Mouse (Mus musculus) urinary bladder, postnatal 14 days (tissue): Measurements from ENCODE around the gene Ccr1l1.

Experiments
- DNase-seq: peaks from one replicate; pipeline ENCODE4 v3.0.0; 2021; ENCODE audit warnings: low spot score

Ccr1l1 gene

DNA sequence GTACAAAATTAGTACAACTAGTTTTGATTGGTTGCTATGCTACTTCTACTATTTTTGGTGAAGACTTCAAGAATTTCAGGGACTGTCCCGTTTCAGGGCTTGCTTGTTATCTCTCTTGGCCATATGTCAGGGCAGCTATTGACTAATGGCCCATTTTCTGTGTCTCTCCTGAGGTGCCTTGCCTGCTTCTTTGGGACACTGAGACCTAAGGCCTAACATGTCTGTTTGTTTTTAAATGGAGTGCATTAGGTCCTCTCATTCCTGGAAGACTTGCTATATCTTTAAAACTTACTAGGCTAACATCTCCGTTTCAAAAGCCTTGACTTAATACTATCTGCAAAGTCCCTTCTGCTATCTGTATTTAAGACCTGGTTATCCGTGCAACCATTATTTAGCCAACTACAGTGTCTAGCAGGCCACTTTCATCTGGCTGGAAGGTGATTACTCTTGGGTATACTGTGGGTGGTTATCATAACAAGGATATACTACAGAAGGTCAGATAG is 20.2 kb downstream of the Ccr1l1 start:
- no peak for DNase-seq

DNA sequence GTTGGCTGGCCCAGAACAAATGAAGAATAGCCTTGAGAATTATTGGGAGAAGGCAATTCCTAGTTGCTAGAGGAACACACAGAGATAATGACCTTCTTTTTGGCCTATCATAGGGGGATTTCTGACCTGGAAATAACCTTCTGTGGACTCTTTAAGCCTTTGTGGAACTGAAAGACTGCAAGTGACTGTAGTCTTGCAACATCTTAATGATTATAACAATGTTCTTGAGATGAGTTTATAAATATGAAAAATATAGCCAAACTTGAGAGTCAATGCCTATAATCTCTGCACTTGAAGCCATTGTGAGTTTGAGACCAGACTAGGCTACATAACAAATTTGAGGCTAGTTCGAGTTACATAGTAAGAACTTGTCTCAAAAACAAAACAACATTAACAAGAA is 21.3 kb downstream of the Ccr1l1 start:
- no peak for DNase-seq

DNA sequence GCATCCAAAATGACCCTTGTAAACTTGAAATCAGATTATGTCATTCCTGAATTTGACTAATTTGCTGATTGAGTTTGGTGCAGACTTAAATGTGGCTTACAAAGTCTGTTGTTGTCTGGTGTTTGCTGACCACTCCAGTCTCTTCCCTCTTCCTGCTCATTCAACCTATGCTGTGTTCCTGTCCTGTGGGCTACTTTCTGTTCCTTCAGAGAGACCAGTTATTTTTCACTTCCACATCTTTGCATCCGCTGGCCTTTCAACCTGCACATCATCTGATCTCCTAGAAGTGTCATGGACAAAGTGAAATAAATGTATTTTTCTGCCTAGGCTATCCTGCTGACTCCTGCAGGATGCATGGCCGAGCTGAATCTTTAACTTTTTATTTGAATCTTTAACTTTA is 24.7 kb downstream of the Ccr1l1 start:
- no peak for DNase-seq

DNA sequence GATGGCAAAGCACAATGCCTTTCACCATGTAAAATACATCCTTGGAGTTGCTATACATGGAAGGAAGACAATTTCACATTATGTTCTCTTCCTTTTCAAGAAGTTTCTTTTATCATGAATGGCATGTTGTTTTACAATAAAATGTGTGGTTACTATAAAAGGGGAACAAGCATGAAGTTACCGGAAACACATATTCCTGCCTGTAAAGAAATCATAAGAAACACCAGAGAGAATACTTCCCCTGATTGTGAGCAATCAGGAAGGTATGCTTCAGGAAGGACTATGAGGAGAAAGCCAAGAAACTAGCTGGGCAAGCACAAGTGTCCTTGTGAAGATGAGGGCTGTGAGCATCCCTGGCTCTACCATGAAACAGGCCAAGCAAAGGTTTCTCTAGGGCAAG is 27.0 kb downstream of the Ccr1l1 start:
- DNase-seq: no peak

DNA sequence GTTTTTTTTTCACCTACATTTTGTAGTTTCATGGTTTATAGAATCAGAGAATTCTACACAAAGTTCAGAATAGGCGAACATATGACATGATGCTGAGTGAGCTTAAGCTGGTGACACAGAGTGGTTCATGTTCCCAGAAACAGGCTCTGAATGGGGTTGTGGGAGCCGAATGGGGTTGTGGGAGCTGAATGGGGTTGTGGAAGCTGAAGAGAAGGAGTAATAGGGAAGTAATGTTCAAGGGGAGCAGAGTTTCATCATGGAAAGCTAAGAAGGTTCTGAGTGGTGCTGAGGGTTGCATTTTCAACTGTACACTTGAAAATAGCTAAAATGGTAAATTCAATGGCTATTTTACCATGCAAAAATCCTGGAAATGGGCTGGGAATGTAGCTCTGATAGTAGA is 28.8 kb downstream of the Ccr1l1 start:
- DNase-seq: no peak

DNA sequence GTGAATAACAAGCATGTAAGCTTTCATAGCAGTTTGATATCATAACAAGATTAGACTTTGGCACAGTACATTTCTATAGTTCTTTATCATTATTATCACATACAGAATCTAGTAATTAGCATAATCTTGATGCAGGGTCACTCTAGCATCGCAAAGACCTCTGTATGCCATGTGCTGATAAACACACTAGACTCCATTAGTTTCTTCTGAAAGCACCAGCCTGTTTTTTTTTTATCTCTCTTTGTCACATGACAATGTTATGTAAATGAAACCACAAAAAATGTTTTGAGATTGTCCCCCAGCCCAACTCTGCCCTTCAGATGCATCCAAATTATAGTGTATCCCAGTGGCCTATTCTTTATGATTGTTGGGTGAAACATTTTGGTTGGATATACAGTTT is 30.4 kb downstream of the Ccr1l1 start:
- no peak for DNase-seq

DNA sequence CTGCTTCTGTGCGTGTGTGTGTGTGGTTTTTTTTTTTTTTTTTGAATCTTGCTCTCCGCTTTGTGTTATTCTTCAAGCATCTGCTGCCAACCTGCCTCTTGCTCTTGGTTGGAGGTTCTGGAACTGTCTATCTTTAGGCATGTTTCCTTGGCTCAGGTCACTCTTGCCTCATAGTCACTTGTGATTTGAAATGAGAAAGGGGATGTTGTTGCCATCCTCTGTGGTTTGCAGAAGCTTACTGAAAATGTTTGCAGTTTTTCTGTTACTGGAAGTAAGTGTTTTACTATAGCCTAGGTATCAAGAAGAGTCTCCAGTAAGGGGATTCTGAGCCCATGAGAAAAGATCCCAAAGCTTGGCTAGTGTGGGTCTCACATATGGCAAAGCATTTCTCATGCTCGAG is 36.2 kb downstream of the Ccr1l1 start:
- no peak for DNase-seq

DNA sequence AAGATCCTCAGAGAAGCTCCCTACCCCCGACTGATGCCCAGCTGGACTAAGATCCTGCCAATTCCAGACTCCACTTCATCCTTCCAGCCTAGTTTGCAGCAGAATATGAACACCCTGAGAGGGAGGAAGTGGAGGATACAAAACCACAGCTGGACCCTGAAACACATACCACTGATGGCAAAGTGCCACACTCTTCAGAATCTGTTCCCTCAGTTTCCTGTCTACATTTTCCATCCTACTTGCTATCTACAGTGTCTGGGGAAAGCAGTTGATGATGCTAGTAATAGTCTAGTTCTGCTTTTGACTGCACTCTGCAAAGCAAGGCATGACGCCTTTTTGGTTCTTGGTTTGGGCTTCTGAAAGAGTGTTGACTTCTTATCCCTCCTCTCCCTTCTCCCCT is 36.9 kb downstream of the Ccr1l1 start:
- DNase-seq: no peak

DNA sequence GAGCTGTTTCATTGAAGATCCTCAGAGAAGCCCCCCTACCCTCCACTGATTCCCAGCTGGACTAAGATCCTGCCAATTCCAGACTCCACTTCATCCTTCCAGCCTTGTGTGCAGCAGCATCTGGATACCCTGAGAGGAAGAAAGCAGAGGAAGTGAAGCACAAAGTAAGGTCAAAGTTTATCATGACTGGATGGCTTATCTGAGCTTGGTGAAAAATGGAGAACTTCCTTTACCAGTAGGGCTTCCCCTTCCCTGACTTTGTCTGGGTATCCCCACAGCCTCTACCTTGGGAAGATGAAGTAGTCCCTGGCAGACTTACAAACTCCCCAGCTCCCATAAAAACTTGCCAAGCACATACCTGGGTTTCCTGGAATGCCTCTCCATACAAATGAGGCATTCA is 37.6 kb downstream of the Ccr1l1 start:
- DNase-seq: no peak

DNA sequence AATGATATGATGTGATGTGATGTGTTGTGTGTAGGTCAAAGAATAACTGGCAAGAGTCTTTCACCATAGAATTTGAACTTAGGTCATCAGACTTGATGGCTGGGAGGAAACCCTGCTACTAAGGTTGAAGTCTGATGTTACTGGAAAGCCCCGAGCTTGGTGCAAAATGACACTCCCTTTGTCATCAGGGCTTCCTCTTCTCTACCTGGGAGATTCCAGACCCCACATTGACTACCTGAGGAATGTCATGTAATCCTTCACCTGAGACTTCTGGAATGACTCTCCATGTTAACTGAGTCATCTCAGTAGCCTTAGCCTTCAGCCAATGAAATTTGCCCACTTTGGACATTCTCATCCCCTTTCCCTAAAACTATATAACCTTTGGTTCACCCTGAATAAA is 38.0 kb downstream of the Ccr1l1 start:
- DNase-seq: no peak

DNA sequence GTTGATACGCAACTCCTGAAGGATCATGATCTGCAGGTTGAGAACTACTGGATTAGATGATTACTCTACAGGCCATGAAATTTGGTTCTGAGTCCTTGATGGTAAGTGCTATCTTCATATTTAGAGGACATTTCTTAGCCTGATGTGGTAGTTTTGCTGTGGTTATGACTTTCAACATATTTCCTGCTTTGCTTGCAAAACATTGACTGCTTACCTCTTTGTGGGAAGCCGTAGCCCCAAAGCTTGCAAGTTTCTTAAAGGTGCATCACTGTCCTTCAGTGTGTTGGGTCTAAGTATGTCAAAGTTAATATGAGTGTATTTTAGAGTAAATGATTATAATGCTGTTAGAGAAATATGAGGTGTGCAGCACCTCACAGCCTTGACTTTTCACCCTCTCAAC is 40.2 kb downstream of the Ccr1l1 start:
- DNase-seq: no peak

DNA sequence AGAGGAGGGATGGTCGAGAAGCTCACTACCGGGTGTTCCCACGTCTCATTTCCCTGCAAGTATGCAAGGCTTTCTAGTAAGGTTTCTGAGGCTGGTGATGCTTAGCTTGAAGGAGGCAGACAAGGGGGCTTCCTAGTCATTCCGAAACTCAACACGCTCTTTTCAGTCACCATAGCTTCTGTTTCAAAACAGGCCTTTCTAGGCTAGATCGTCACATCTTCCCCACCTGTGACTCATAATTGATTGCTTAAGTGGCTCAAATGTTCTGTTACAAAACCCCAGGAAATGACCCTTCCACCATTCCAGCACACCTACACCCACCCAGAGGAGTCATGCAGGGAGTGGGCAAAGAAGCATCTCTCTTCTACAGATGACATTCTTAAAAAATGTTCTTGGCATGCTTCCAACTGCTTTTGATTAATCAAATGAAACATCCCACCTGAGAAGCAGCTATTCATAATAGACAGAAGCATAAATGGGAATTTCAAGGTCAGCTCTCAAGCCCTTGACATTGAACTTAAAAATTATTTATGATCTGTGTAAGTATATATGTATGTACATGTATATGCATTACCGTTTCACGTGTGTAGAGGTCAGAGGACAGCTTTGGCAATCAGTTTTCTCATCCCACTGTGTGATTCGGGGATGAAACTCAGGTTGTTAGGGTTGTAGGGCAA is 41.5 kb downstream of the Ccr1l1 start:
- no peak for DNase-seq

DNA sequence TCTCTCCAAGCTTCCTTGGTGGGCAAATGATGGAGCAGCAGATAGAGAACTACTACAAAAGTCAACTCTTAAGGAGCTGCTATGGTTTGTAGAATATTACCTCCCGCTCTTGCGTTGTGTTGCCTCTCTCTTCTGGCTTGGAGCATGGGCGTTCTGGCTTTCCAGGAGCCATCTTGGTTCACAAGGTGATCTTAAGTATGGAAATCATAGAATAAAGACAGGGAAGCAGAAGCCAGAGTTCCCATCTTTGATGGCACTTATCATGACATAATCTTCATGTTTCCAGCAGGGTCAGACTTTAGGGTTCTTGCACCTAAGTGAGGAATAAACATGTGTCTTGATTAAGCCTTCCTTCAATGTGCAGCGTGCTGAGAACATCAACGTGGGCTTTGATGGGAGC is 42.4 kb downstream of the Ccr1l1 start:
- DNase-seq: no peak

DNA sequence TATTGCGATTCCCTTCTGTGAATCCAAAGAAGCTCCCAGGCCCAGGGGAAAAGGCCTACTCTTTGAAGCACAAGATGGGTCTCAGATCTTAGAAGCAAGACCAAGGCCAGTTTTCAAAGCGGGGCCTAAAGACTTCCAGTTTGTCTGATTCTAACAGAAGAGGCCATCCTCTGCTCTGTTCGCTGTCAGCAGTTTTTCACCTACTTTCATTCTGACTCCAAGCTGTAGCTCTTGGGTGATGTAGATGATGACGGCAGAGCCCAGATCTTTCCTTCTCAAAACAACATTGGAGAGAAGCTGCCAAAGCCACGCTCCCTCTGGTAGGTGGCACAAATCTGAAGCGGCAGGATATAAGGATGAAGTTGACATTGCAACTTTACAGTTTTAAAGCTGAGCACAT is 42.9 kb downstream of the Ccr1l1 start:
- no peak for DNase-seq

DNA sequence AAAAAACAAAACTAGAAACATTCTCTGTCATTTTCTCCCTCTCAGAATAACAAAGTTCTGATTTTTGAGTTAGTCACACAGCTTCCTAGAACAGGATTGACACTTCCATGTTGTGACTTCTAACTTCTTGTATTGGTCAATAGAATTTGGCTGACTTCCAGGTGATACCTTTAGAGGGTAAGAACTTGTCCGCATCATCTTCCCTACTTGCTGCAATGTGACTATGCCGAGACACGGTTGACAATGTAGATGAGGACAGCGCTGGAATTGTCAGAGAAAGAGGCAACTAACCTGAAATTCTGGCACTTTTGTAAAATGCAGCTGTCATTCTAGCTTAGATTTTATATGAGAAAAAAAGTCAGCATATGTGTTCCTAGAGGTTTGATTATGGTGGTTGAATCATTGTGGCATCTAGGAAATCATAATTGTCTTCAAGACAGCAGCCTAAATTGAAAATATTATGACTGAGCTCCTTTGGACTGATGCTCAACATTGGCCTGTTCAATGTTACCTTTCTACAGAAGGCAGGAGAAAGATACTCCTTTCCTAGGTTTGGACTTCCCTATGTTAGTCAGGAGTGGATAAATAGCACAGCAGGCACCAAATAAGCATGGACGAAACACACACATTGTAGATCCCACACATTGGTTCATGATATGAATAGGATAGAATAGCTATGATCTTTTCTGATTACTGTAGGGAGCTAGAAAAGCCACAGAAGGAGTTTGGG is 44.3 kb downstream of the Ccr1l1 start:
- no peak for DNase-seq

DNA sequence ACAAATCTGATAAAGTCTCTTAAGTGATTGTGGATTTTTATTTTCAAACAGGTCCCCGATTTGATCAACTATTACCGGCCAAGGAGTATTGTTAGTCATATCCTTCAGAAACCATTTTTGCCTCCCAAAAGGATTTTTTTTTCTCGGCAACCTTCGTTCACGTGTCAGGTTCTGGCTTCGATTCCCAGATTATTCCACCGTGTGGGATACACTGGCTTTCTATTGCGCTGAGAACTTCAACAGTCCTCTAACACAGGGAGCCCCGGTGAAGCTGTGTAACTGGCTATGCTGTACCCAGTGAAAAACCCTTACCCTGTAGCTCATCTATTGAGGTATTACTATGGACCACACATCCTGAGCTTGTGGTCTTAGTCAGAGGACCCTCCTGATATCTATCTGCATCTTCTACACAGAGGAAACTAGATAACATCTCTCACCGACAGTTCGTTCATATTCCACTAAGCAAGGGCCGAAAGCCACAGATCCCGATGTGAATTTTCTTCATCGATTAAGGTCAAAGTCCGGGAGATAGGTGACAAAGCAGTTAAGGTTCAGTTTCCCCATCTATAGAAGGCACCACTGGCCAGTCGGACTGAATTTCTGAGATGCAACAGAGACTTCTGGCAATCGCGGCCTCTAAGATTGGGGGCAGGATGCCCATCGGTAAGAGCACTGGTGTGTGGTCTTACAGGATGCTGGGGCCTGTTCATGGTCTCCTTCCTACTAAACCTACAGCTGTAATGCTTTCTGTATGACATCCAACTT is 45.1 kb downstream of the Ccr1l1 start:
- DNase-seq: no peak

DNA sequence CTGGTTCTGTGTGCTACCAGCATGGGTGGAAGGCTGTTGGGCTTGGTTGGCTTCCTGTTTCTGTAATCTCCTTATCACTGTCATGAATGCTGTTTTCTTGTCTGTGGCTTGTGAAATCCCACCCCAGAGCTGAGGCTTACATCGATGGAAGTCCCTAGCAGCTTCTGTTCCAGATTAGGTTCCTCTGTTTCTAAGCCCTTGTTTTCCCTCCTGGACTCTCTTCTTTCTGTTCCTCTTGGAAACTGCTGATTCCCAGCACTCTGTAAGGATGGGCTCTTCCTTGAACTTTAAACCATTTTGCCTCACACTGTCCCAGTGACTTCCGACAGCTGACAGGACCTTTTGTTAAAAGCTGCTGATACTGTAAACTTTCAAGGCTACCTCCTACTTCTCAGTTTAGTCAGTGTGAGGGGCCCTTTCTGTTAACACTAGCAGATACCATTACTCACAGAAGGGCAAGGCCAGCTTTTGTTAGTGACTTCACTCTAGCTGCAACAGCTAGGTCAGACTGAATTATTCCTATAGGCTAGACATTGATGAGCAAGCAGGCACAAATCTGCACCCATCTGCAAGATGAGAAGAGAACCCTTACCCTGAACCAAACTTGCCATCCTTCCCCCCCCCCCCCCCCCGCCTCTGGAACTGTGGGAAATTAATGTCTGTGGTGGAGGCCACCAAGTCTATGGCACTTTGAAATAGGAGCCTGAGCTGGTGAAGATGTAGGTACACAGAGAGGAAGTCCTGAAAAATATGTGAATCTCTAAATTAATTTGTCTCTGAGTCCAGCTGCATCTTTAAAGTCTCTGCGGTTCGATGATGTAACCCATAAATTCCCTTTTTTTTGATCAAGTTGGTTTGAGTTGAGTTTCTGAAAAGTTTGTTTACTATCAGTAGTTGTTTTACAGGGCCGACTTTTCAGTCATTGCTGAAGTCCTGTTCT is 46.2 kb downstream of the Ccr1l1 start:
- no peak for DNase-seq

DNA sequence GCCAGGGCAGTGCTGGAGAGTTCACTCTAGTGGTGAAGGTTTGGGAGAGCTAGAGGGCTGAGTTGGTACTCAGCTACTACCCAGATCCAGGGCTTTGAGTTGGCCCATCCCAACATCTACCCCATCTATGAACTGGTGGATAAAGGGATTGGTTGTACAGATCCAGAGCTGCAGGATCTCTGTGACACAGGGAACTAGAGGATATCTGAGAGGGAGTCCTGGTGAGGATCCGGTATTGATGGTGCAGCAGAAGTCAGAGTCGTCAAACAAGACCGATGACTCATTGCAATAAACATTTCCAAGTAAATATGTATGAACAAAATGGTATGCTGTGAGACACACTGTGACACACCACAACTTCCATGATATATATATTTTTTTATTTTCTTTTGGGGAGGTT is 47.3 kb downstream of the Ccr1l1 start:
- no peak for DNase-seq

DNA sequence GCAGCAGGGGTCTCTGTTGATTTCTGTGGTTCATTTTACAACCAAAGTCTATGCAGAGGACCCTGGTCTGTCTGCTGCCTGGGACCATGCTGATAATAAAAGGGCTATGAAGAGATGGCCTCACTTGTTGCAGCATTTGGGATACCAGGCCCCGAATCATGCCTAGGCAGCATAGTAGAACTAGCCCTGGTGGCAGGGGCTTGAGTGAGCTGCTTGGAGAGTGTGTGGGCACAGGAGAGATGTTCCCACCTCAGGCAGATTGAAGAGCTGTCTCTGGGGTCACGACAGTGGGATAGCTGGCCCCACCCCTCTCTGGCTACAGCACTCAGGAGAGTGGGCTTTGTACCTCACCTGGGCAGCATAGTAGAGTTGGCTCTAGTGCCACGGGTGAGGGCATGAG is 47.7 kb downstream of the Ccr1l1 start:
- no peak for DNase-seq

DNA sequence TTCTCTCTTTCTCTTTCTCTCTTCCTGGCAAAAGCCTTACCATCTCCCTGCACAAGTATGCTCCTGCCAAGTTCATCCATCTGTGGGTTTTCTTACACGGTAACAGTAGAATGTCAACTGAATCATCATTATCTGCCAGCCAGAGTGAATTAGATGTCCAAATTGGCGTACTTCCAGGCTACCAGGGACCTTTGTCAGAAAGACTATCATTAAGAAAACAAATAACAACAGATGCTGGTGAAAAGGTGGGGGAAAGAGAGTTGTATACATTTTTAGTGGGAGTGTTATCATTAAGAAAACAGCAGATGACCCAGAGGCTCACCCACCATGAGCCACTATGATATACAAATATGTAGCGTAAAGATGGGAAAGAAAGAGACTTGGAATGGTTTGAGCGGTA is 48.3 kb downstream of the Ccr1l1 start:
- DNase-seq: no peak

DNA sequence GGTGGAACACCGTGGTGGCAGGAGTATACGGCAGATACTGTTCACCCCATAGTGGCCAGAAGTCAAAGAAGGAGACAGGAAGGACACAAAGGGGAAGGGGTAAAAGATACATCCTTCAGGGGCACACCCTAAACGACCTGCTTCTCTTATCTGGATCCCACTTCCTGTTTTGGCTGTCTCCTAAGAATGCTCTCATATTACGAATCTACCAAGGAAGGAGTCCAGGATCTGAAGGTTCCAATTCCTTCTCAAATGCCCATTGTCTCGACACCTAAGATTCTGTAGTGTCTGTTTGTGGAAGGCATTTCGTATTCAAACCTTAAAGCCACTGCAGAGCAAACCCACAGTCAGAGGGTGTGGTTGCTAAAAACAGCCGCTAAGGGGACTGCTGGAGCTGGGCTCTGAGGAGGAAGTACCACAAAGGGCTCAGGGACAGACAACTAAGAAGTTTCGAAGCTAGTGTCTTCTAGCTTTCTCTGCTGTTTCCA is 49.4 kb downstream of the Ccr1l1 start:
- DNase-seq: no peak
